Mouse (Mus musculus) mouse embryonic stem cell (cell line): ENCODE results near the gene Lmx1a.

Experiments
- in situ Hi-C, 2 experiments: fragments of 300-500 bp; cut with MboI; formaldehyde crosslinking; loops; 1 replicate in 1 of 2; 3 replicates in 1 of 2; pipeline ENCODE4 v1.14.3; 2019 to 2020; ENCODE audit warnings: low sequenced_read_pairs in 2 of 2, low pct_unique_long_range_greater_than_20kb in 1 of 2, mixed read lengths in 1 of 2; ENCODE audit not compliant: unreplicated experiment in 1 of 2

Gene Lmx1a

GRCm38 (mm10) chr1:167691911-167692682 is 3.1 kb downstream of the Lmx1a start:
- in situ Hi-C loops = loop anchor here (25.0 kb wide), 1 partner anchor 220 kb away; no protein-coding TSS in a partner anchor

- in situ Hi-C loops = loop anchor here (25.0 kb wide), 1 partner anchor 220 kb away; no protein-coding TSS in a partner anchor
Observed at GRCm38 (mm10) chr1:167692683-167693045, 3.6 kb downstream of the Lmx1a start.

DNA sequence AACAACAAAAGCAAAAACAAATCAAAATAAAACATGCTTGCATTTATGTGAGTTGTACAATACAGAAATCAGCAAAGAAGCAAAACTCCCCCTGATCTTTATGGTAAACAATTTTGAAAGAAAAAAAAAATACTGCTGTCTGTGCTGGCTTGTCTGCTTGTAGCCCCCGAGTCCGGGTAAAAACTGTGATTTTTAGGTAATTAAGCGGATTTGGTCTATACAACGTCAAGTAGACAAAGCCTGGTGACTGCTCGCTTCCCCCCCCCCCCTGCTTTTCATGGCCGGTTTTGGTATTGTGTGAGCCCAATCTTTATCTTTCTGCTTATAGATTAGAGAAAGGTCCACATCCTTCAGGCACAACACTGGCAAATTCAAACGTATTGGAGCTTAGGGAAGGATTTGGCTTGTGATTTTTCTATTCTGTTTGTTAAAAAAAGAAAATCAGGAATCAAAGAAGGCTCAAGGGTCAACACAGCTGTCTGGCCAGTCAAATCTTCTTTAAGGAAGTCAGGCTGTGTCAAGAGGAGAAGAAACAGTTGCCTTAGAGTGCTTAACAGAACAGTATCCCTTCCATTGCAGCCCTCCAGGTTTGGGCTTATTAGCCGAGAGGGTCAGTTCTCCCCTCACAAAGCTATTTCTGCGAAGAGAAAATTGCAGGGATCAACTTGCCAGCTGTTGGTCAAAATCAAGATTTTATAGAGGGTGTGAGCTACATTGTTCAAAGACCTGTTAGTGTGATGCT is 4.6 kb downstream of the Lmx1a start:
- in situ Hi-C loops = loop anchor here (25.0 kb wide), 1 partner anchor 219 kb away; no protein-coding TSS in a partner anchor

GRCm38 (mm10) chr1:167694731-167695130 is 5.7 kb downstream of the Lmx1a start:
- in situ Hi-C loops = loop anchor here (25.0 kb wide), 1 partner anchor 218 kb away; no protein-coding TSS in a partner anchor

GRCm38 (mm10) chr1:167695910-167696459 is 6.9 kb downstream of the Lmx1a start:
- in situ Hi-C loops = loop anchor here (25.0 kb wide), 1 partner anchor 216 kb away; no protein-coding TSS in a partner anchor

DNA sequence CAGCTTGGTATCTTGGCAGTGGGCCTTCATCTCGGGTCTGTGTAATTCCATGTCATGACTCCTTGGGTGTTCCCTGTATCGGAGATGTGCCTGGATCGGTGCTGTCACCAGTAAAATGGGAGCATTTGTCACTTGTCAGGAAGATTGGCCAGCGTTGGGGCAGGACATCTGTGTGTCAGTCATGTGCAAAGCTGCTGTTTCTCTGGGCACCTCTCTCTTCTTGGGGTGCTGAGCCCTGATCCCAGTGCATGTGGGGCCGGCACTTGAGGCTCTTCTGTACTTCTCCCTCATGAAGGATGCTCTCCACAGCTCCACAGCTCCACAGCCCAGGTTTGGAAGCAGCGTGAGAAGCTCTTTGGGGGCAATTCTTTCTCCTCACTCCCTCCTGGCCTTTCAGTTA is 10.7 kb downstream of the Lmx1a start:
- in situ Hi-C loops = loop anchor here (25.0 kb wide), 1 partner anchor 213 kb away; no protein-coding TSS in a partner anchor

GRCm38 (mm10) chr1:167700221-167700620 is 11.2 kb downstream of the Lmx1a start:
- in situ Hi-C loops = no loop called here

DNA sequence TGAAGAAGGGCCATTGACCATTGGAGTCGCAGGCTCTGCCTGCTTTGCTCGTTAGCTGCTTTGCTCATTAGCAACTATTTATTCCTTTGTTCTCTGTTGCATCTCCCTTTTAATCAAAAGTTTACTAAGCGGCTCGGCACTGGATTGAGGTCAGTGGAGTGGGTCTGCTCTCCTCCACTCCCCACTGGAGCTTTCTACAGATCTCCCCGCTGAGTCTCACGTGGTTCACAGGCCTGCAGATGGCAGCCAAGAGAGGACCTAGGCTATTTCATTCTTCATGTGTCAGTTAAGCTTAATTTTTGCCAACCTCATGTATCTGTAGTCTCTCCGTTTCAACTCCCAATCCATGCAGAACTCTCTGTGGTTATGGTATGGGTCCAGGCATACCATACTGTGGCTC is 16.5 kb downstream of the Lmx1a start:
- in situ Hi-C loops = no loop called here

DNA sequence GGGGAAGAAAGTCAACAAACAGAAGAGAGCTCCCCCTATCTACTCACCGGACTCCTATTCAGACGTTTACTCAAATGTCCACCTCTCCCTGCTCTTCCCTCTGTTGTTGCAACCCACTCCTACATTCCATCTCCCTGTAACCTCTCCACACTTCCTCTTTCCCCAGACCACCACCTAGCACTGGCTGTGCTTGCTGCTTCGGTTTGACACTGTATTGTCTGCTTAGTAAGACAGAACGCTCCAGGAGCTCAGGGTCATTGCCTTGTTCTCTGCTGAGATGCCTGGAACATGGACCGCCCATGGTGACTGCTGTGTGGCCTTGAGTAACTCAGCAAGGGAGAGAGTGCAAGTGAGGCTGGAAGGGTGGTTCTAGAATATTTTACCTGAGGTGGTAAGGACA is 19.7 kb downstream of the Lmx1a start:
- in situ Hi-C loops = no loop called here

DNA sequence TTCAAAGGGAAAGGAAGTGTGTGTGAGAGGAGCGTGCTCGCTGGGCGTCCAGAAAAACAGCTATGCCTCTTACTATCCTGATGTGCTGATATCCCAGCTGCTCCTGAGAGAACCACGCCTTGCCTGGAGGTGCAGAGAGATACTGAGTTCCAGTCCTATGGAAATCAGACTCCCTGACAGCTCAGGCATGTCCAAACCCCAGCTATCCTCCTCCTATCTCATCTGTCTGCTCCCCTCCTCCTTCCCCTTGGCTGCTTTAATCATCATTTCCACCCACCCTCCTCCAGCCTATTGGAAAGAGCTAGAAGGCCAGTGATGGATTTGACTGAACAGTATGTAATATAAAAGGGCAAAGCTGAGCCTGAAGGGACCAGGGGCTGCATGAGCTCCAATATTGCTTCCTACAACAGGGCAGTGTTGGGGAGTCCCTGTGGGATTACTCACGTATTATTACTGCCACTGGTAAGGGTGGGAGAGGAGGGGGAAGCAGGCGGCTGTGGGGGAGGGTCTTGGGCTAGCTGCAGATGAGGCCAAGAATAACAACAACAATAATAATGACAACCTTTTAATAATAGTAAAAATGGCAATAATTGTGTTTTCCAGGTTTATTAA is 26.8 kb downstream of the Lmx1a start:
- in situ Hi-C loops = no loop called here

- in situ Hi-C loops = no loop called here
Observed at GRCm38 (mm10) chr1:167734471-167734870, 45.4 kb downstream of the Lmx1a start.

DNA sequence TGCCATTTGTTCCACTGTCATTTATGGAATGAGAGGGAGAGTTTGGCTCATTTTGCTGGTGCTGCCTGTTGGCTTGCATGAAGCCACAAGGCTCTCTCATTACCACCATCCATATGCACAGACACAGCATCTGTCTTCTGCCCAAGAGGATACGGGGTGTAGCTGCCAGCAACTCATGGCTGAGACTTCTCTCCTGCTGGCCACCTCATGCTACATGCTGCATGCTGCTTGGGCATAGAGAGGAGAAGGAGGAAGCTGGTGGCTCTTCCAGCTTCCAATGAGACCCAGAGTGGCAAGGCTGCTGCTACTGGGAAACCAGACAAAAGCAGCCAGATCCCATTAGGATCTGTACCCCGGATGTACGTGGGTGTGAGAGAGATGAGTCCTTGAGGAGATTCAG is 47.8 kb downstream of the Lmx1a start:
- in situ Hi-C loops = no loop called here

DNA sequence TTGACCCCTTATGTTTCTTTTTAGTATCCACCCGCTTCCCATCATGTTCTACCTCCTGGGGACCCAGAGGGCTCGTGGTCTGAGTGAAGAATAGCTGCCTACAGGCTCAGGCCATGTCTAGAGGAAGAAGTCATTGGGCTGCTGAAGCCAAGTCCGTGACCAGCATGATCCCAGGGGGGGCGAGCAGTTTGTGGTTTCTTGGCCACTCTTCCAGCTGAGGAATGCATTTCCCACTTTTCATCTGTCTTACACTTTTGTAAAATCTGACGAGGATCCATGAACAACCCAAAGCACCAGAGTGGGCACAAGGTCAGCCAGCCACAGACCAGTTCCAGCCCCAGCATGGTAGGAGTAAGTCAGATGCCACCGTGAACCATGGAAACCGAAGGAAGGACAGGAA is 50.2 kb downstream of the Lmx1a start:
- in situ Hi-C loops = no loop called here

DNA sequence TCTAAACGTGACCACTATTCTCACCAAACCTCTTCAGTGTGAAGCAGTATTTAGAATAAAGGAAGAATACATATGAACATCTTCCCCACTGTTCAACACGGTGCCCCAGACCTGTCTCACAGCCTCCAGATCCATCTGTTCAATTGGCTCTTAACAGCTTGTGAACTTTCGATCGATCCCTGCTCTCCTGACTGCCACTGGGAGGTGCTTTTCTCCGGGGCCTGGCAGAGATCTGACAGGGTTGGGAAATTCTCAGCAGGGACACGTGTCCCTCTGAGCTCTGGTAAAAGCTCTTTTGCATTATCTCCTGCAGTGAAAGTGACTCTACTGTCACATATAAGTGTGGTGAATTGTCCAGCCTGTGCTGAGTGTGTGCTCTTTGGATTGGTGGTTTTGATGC is 57.6 kb downstream of the Lmx1a start:
- in situ Hi-C loops = no loop called here

- in situ Hi-C loops = no loop called here
Observed at GRCm38 (mm10) chr1:167752661-167753060, 63.6 kb downstream of the Lmx1a start.

GRCm38 (mm10) chr1:167754085-167754484 is 65.0 kb downstream of the Lmx1a start:
- in situ Hi-C loops = no loop called here

DNA sequence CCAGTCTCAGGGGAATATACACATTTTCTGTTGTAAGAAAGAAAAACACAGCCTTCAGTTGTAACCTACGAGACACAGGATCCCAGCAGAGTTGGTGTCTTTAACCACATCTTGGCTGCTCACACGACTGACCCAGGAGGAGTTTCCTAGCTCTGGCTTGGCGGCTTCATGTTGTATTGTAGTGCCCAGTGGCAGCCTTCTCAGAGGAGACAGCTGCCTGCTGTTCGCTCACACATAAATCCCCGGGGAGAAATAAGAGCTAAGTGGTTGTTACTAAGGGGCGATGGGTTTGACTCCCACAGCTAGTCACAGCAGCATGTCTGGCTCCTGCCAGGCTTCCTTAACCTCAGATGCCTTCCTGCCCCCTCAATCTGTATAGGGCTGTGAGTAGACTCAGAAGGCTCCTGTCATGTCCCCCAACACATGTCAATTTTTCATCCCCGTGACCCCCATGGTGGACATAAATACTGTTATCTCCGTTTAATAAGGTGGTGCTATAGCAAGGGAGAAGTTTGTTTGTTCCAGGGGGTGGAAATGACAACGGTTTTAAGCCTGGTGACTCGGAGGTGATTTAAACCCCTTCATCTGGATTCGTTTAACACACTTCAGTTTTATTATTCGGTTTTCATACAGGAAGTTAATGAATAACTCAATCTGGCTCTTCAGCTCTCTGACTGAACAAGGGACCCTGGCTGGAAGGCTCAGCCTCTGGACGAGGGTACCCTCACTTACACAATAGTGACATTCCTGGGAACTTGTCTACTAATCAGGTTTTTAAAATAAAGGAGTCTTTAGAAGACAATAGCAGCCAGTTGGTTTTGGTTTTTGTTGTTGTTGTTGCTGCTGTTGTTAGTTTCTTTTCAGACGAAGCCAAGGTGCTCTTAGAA is 65.8 kb downstream of the Lmx1a start:
- in situ Hi-C loops = no loop called here

GRCm38 (mm10) chr1:167758208-167758607 is 69.2 kb downstream of the Lmx1a start:
- in situ Hi-C loops = no loop called here
